Mouse (Mus musculus) intestine, postnatal 0 days (tissue): ENCODE data around the gene Lce1i. TPM values are rescaled to one million over a fixed set of nuclear protein-coding genes. Genes with fewer than 3 reads are reported as not detected.

ENCODE experiments used
- ATAC-seq: fragments of 200-750 bp; cut with Nextera tagmentation; 2 replicates; pipeline ENCODE4 v1.8.0; 2017; ENCODE audit warnings: mild to moderate bottlenecking, moderate TSS enrichment, moderate library complexity
- H3K27ac ChIP-seq: fragments of 300-500 bp; sonication (generic); 2 replicates; pipeline ENCODE4 v1.5.1; 2014; ENCODE audit warnings: mild to moderate bottlenecking, low read depth, low read length, moderate library complexity
- H3K27me3 ChIP-seq: fragments of 300-500 bp; sonication (generic); replicated peaks from 2 replicates; pipeline ENCODE4 v1.6.1; 2014; ENCODE audit warnings: low read length, mixed read lengths; ENCODE audit not compliant: control insufficient read depth, insufficient read depth
- H3K36me3 ChIP-seq: fragments of 300-500 bp; sonication (generic); 2 replicates; pipeline ENCODE4 v1.6.1; 2014; ENCODE audit warnings: mild to moderate bottlenecking, moderate library complexity; ENCODE audit not compliant: control insufficient read depth, insufficient read depth
- H3K4me1 ChIP-seq: fragments of 300-500 bp; sonication (generic); replicated peaks from 2 replicates; pipeline ENCODE4 v1.6.1; 2014; ENCODE audit warnings: antibody characterized with exemption, low read length, mixed read lengths; ENCODE audit not compliant: control insufficient read depth, insufficient read depth
- H3K4me2 ChIP-seq: fragments of 300-500 bp; sonication (generic); replicated peaks from 2 replicates; pipeline ENCODE4 v1.6.1; 2014; ENCODE audit warnings: low read depth, mild to moderate bottlenecking, moderate library complexity
- H3K4me3 ChIP-seq: fragments of 300-500 bp; sonication (generic); 2 replicates; pipeline ENCODE4 v1.5.1; 2014; ENCODE audit warnings: low read depth, low read length
- H3K9ac ChIP-seq: fragments of 300-500 bp; sonication (generic); 2 replicates; pipeline ENCODE4 v1.6.1; 2014; ENCODE audit warnings: mild to moderate bottlenecking, low read depth, low read length
- H3K9me3 ChIP-seq: fragments of 300-500 bp; sonication (generic); 2 replicates; pipeline ENCODE4 v1.6.1; 2016; ENCODE audit warnings: mixed run types; ENCODE audit not compliant: control insufficient read depth
- CTCF ChIP-seq: sonication (generic); IDR thresholded peaks from 2 replicates; pipeline ENCODE4 v1.5.1; 2016; ENCODE audit warnings: low read depth, mild to moderate bottlenecking, control low read depth, antibody characterized with exemption, moderate library complexity
- WGBS: fragments of 180-500 bp; shearing (Covaris S2); extraction: QIAGEN DNeasy Blood & Tissue Kit; methylation state at CpG from one replicate; pipeline ENCODE4 v1.1.7; 2014; 5-methylcytosine and 5-hydroxymethylcytosine counted together
- polyA plus RNA-seq: library from polyadenylated mRNA; unstranded; fragments of >200 nt; fragmentation: Nextera tagmentation; extraction: Ambion mirVana; gene quantifications from 2 replicates; pipeline ENCODE4 v1.2.1, GENCODE M21; 2015

Lce1i gene
- polyA plus RNA-seq, 1 experiment from 2014 or later = not detected

DNA sequence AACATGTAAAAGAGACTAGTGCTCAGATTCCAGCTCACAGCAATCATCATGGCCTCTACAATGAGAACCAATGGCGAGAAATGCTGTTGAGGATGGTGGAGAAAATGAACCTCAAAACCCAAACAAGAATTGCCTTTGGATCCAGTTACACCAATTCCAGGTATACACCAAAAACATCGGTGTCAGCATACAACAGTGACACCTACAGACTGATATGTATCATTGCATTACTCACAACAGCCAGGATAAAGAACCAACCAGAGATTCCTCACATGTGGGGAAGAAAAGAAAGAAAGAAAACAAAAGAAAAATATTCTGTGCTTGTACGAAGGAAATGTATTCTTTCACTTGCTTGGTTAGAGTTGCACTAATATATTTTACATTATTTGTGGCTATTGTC is 7.1 kb downstream of the Lce1i start:
- no peak overlapping the region for H3K9ac ChIP-seq
- H3K4me2 ChIP-seq = no peak overlapping the region
- H3K4me1 ChIP-seq = no peaks in the 10 kb centered on the region
- H3K27ac ChIP-seq = no peak overlapping the region
- H3K36me3 ChIP-seq = no peaks in the 10 kb centered on the region
- TF ChIP-seq CTCF = peak; percentile 67
- no peak overlapping the region for H3K4me3 ChIP-seq
- 25% methylated on average over 3 of the region's 3 CpGs for WGBS
- no peak for ATAC-seq
- H3K27me3 ChIP-seq = no peaks in the 10 kb centered on the region
- H3K9me3 ChIP-seq = no peaks in the 10 kb centered on the region

- ATAC-seq = no peak
- Histone ChIP-seq H3K4me2 (no peak within 1 kb of the TSS), H3K4me1 (no peaks in the 10 kb centered on the region), H3K36me3 (no peaks in the 10 kb centered on the region), H3K9ac (no peak within 1 kb of the TSS), H3K9me3 (no peaks in the 10 kb centered on the region), H3K4me3 (no peak within 1 kb of the TSS), H3K27ac (no peak within 1 kb of the TSS), H3K27me3 (no peaks in the 10 kb centered on the region)
- TF ChIP-seq CTCF = no peak
- 82% methylated on average over 1 of the region's 1 CpGs for WGBS
Observed at GRCm38 (mm10) chr3:92764965-92765364, 13.7 kb downstream of the Lce1i start, which contains the start of gene Lce1h. TSS of gene Lce1h (minus strand) at chr3:92765065.

GRCm38 (mm10) chr3:92753197-92753596 is 25.5 kb downstream of the Lce1i start:
- Histone ChIP-seq H3K9me3 (no peaks in the 10 kb centered on the region), H3K9ac (no peak overlapping the region), H3K4me3 (no peak overlapping the region), H3K27ac (no peak overlapping the region), H3K4me2 (no peak overlapping the region), H3K27me3 (no peaks in the 10 kb centered on the region), H3K4me1 (no peaks in the 10 kb centered on the region), H3K36me3 (no peaks in the 10 kb centered on the region)
- 39% methylated on average over 3 of the region's 3 CpGs for WGBS
- TF ChIP-seq CTCF = peak; percentile 37
- no peak for ATAC-seq

GRCm38 (mm10) chr3:92752238-92752637 is 26.5 kb downstream of the Lce1i start, which contains the start of gene Lce1g:
TSS of gene Lce1g (minus strand) at chr3:92752338.
- no peak within 1 kb of the TSS for H3K4me2 ChIP-seq
- TF ChIP-seq CTCF = no peak
- H3K4me1 ChIP-seq = no peaks in the 10 kb centered on the region
- no peaks in the 10 kb centered on the region for H3K27me3 ChIP-seq
- no peaks in the 10 kb centered on the region for H3K36me3 ChIP-seq
- no peaks in the 10 kb centered on the region for H3K9me3 ChIP-seq
- 91% methylated on average over 1 of the region's 1 CpGs for whole genome bisulfite sequencing
- no peak within 1 kb of the TSS for H3K9ac ChIP-seq
- H3K27ac ChIP-seq = no peak within 1 kb of the TSS
- no peak for ATAC-seq
- no peak within 1 kb of the TSS for H3K4me3 ChIP-seq

DNA sequence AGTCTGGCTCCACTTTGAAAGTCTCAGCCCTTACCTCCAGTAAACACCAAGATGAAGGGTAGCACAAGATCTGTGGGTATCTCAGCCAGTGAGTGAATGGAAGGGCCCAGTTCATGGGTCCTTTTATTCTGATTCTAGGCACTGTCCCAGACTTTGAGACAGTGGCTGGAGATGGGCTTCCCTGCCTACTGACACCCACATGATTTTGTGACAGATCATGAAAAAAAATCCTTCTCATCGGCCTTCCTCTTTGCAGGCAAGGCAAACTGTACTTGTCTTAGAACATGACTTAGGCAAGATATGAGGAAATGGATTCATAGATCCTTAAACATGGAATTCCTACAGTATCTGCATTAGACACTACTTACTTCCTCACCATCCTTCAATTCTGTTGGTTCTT is 39.7 kb downstream of the Lce1i start, which contains the start of gene Gm38119:
Gm38119 (minus strand) TSS at position 101 of the 400 bp plus-strand sequence.
- no peak for ATAC-seq
- Histone ChIP-seq H3K4me2 (no peak within 1 kb of the TSS), H3K27ac (no peak within 1 kb of the TSS), H3K4me1 (no peaks in the 10 kb centered on the region), H3K27me3 (no peaks in the 10 kb centered on the region), H3K36me3 (no peaks in the 10 kb centered on the region), H3K9ac (no peak within 1 kb of the TSS), H3K9me3 (no peaks in the 10 kb centered on the region), H3K4me3 (no peak within 1 kb of the TSS)
- WGBS = 77% methylated on average over 1 of the region's 1 CpGs
- no peak for TF ChIP-seq CTCF

Other genes with a start within 250 kb of the Lce1i start
- not detected in 2 replicates for gene 2310046K23Rik, start 244.4 kb downstream of the Lce1i start, polyA plus RNA-seq
- 0.47 and 0.80 TPM in 2 replicates for gene Ivl, start 205.2 kb downstream of the Lce1i start, polyA plus RNA-seq
- 96.4 and 137 TPM in 2 replicates for gene Smcp, start 189.9 kb downstream of the Lce1i start, polyA plus RNA-seq
- gene 2210017I01Rik, start 171.4 kb downstream of the Lce1i start, polyA plus RNA-seq = 0.18 and 0.34 TPM in 2 replicates
- 1.8 and 2.1 TPM in 2 replicates for gene Lce6a, start 157.2 kb downstream of the Lce1i start, polyA plus RNA-seq
- gene Lce1a1, start 130.6 kb downstream of the Lce1i start, polyA plus RNA-seq = 0.46 and 0.73 TPM in 2 replicates
- not detected in 2 replicates for gene Lce1b, start 122.0 kb downstream of the Lce1i start, polyA plus RNA-seq
- gene Lce1a2, start 108.6 kb downstream of the Lce1i start, polyA plus RNA-seq = not detected in 2 replicates
- not detected in 2 replicates for gene Lce1c, start 99.7 kb downstream of the Lce1i start, polyA plus RNA-seq
- gene Lce1d, start 91.7 kb downstream of the Lce1i start, polyA plus RNA-seq = not detected in 2 replicates
- not detected in 2 replicates for gene Lce1e, start 69.8 kb downstream of the Lce1i start, polyA plus RNA-seq
- gene Lce1f, start 58.5 kb downstream of the Lce1i start, polyA plus RNA-seq = not detected in 2 replicates
- not detected in 2 replicates for gene Gm38119, start 39.8 kb downstream of the Lce1i start, polyA plus RNA-seq
- gene Lce1g, start 26.6 kb downstream of the Lce1i start, polyA plus RNA-seq = not detected in 2 replicates
- not detected in 2 replicates for gene Lce1h, start 13.8 kb downstream of the Lce1i start, polyA plus RNA-seq
- gene Lce1j, start 11.6 kb upstream of the Lce1i start, polyA plus RNA-seq = not detected in 2 replicates
- not detected in 2 replicates for gene Lce1k, start 29.0 kb upstream of the Lce1i start, polyA plus RNA-seq
- not detected in 2 replicates for gene Kprp, start 48.3 kb upstream of the Lce1i start, polyA plus RNA-seq
- not detected in 2 replicates for gene Lce1l, start 72.4 kb upstream of the Lce1i start, polyA plus RNA-seq
- not detected in 2 replicates for gene 2310050C09Rik, start 91.3 kb upstream of the Lce1i start, polyA plus RNA-seq
- gene Lce3a, start 147.3 kb upstream of the Lce1i start, polyA plus RNA-seq = not detected in 2 replicates
- not detected in 2 replicates for gene Lce3b, start 154.1 kb upstream of the Lce1i start, polyA plus RNA-seq
- gene Lce3c, start 165.6 kb upstream of the Lce1i start, polyA plus RNA-seq = not detected in 2 replicates
- gene Lce3d, start 178.5 kb upstream of the Lce1i start, polyA plus RNA-seq = not detected in 2 replicates
- gene Lce3e, start 188.2 kb upstream of the Lce1i start, polyA plus RNA-seq = not detected in 2 replicates
- gene Lce3f, start 213.3 kb upstream of the Lce1i start, polyA plus RNA-seq = not detected in 2 replicates
- gene Crct1, start 236.8 kb upstream of the Lce1i start, polyA plus RNA-seq = not detected in 2 replicates
- gene Lce1m, start 240.2 kb upstream of the Lce1i start, polyA plus RNA-seq = not detected in 2 replicates